Mouse (Mus musculus) lung, postnatal 10 days (tissue): ENCODE measurements around the gene Ankrd11.

ENCODE experiments used
- DNase-seq: peaks from one replicate; pipeline ENCODE4 v3.0.0; 2021

Ankrd11 gene

GRCm38 (mm10) chr8:122924091-122924490 is 118.0 kb downstream of the Ankrd11 start:
- DNase-seq = no peak

- DNase-seq = no peak
These were observed 118.5 kb downstream of the Ankrd11 start for GRCm38 (mm10) chr8:122923431-122924090.

- DNase-seq = no peak
These were observed 119.1 kb downstream of the Ankrd11 start for GRCm38 (mm10) chr8:122922945-122923344.

GRCm38 (mm10) chr8:122920890-122921289 is 121.2 kb downstream of the Ankrd11 start:
- DNase-seq = no peak

GRCm38 (mm10) chr8:122918438-122919107 is 123.5 kb downstream of the Ankrd11 start:
- DNase-seq = no peak

- peak; percentile 72 for DNase-seq
These were observed 124.3 kb downstream of the Ankrd11 start for GRCm38 (mm10) chr8:122917531-122918392.

- no peak for DNase-seq
These were observed 125.3 kb downstream of the Ankrd11 start for GRCm38 (mm10) chr8:122916766-122917165.

- no peak for DNase-seq
These were observed 129.2 kb downstream of the Ankrd11 start for GRCm38 (mm10) chr8:122912871-122913270.

- DNase-seq = no peak
These were observed 129.9 kb downstream of the Ankrd11 start for GRCm38 (mm10) chr8:122912150-122912549.

- DNase-seq = peak; percentile 95
These were observed 135.5 kb downstream of the Ankrd11 start for GRCm38 (mm10) chr8:122906463-122907021.

GRCm38 (mm10) chr8:122905346-122905745 is 136.7 kb downstream of the Ankrd11 start:
- DNase-seq = no peak

- no peak for DNase-seq
These were observed 137.6 kb downstream of the Ankrd11 start for GRCm38 (mm10) chr8:122904496-122904895.

GRCm38 (mm10) chr8:122903002-122903401 is 139.1 kb downstream of the Ankrd11 start:
- DNase-seq = no peak

GRCm38 (mm10) chr8:122902581-122902980 is 139.5 kb downstream of the Ankrd11 start:
- DNase-seq = no peak

GRCm38 (mm10) chr8:122901892-122902515 is 140.1 kb downstream of the Ankrd11 start:
- DNase-seq = no peak

- no peak for DNase-seq
These were observed 140.6 kb downstream of the Ankrd11 start for GRCm38 (mm10) chr8:122901476-122901875.

- no peak for DNase-seq
These were observed 143.0 kb downstream of the Ankrd11 start for GRCm38 (mm10) chr8:122899085-122899484.

GRCm38 (mm10) chr8:122898473-122898872 is 143.6 kb downstream of the Ankrd11 start:
- DNase-seq = no peak

- DNase-seq = no peak
These were observed 144.1 kb downstream of the Ankrd11 start for GRCm38 (mm10) chr8:122898018-122898417.

GRCm38 (mm10) chr8:122897200-122897599 is 144.9 kb downstream of the Ankrd11 start:
- DNase-seq = no peak

- no peak for DNase-seq
These were observed 145.8 kb downstream of the Ankrd11 start for GRCm38 (mm10) chr8:122896317-122896716.

- DNase-seq = no peak
These were observed 148.6 kb downstream of the Ankrd11 start for GRCm38 (mm10) chr8:122893451-122893850.

- DNase-seq = no peak
These were observed 150.6 kb downstream of the Ankrd11 start for GRCm38 (mm10) chr8:122891440-122891839.
